Mouse (Mus musculus) lung, adult 2 months (tissue): ENCODE results near the gene Fam184b.

Experiments
- CTCF ChIP-seq: fragments of 200-500 bp; IDR thresholded peaks from 2 replicates; pipeline ENCODE4 v1.5.1; 2011; ENCODE audit warnings: mild to moderate bottlenecking, low read length, control low read depth; ENCODE audit not compliant: insufficient read depth
- POLR2A ChIP-seq: fragments of 200-500 bp; IDR thresholded peaks from 2 replicates; pipeline ENCODE4 v1.6.1; 2011; ENCODE audit warnings: low read depth, mild to moderate bottlenecking, control low read depth, low read length, borderline replicate concordance; ENCODE audit errors: extremely low read depth

DNA sequence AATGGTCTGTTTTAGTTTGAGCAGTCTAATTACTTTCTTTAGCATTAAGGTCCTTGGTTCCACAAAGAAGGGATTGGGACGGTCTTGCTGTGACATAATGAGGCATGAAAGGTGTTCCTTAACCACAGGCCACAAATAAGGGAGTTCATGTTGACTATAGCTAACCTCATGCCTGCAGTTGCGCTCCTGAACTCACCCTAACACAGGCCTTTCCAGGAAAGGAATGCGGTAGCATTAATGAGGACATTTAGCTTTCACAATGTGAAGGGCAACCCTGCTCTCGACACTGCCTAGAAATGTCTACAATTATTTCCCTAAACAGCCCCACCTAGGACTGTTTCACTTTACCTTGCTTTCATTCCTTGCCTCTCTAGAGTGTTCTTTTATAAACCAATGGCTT, 40.4 kb downstream of the Fam184b start:
- TF ChIP-seq POLR2A = no peak
- no peak for TF ChIP-seq CTCF
